Mouse (Mus musculus) heart, embryonic 10.5 days (tissue): Measurements from ENCODE around the gene Sorcs2. TPM values are rescaled to one million over a fixed set of nuclear protein-coding genes. Genes with fewer than 3 reads are reported as not detected.

ENCODE experiments used
- DNase-seq: peaks from one replicate; pipeline ENCODE4 v3.0.0-alpha.2; 2017; ENCODE audit warnings: low spot score
- H3K27ac ChIP-seq: fragments of 300-500 bp; sonication (generic); 2 replicates; pipeline ENCODE4 v1.5.1; 2016; ENCODE audit warnings: mild to moderate bottlenecking
- H3K27me3 ChIP-seq: fragments of 300-500 bp; sonication (generic); 2 replicates; pipeline ENCODE4 v1.6.1; 2016; ENCODE audit warnings: mild to moderate bottlenecking; ENCODE audit not compliant: poor library complexity, insufficient read depth, severe bottlenecking
- H3K36me3 ChIP-seq: fragments of 300-500 bp; sonication (generic); 2 replicates; pipeline ENCODE4 v1.6.1; 2016; ENCODE audit warnings: mild to moderate bottlenecking, moderate library complexity
- H3K4me1 ChIP-seq: fragments of 300-500 bp; sonication (generic); 2 replicates; pipeline ENCODE4 v1.6.1; 2016; ENCODE audit warnings: mild to moderate bottlenecking
- H3K4me3 ChIP-seq: fragments of 300-500 bp; sonication (generic); 2 replicates; pipeline ENCODE4 v1.5.1; 2016; ENCODE audit warnings: mild to moderate bottlenecking, moderate library complexity
- H3K9me3 ChIP-seq: fragments of 300-500 bp; sonication (generic); 2 replicates; pipeline ENCODE4 v1.6.1; 2016; ENCODE audit warnings: mild to moderate bottlenecking, moderate library complexity
- WGBS: fragments of 180-500 bp; shearing (Covaris S2); methylation state at CpG from one replicate; pipeline ENCODE4 v1.1.7; 2016; 5-methylcytosine and 5-hydroxymethylcytosine counted together
- polyA plus RNA-seq: library from polyadenylated mRNA; unstranded; fragments of >200 nt; fragmentation: Nextera tagmentation; extraction: Ambion mirVana; gene quantifications from 2 replicates; pipeline ENCODE4 v1.2.1, GENCODE M21; 2016

Gene Sorcs2
- polyA plus RNA-seq, 1 experiment from 2014 or later, result 6.9 TPM

- no peak for DNase-seq
- Histone ChIP-seq H3K27me3 (peaks cover 9% of the 10 kb centered on the region; the same call in 1 of the 2 replicates), H3K36me3 (no peaks in the 10 kb centered on the region), H3K9me3 (no peaks in the 10 kb centered on the region), H3K27ac (no peak overlapping the region), H3K4me1 (peaks cover 15% of the 10 kb centered on the region), H3K4me3 (no peak overlapping the region)
- WGBS, result 80% methylated on average over 3 of the region's 3 CpGs
Observed at GRCm38 (mm10) chr5:36191876-36192275, 206.1 kb downstream of the Sorcs2 start.

GRCm38 (mm10) chr5:36191285-36191684 lies 206.7 kb downstream of the Sorcs2 start:
- 74% methylated on average over 4 of the region's 4 CpGs for WGBS
- H3K27ac ChIP-seq, result no peak overlapping the region
- peaks cover 9% of the 10 kb centered on the region; the same call in 1 of the 2 replicates for H3K27me3 ChIP-seq
- H3K36me3 ChIP-seq, result no peaks in the 10 kb centered on the region
- no peak for DNase-seq
- no peaks in the 10 kb centered on the region for H3K9me3 ChIP-seq
- no peak overlapping the region for H3K4me3 ChIP-seq
- peaks cover 15% of the 10 kb centered on the region for H3K4me1 ChIP-seq

- 82% methylated on average over 4 of the region's 4 CpGs for WGBS
- H3K9me3 ChIP-seq, result no peaks in the 10 kb centered on the region
Observed at GRCm38 (mm10) chr5:36188310-36188709, 209.6 kb downstream of the Sorcs2 start.

GRCm38 (mm10) chr5:36186294-36187053 lies 211.5 kb downstream of the Sorcs2 start:
- Histone ChIP-seq H3K9me3 (no peaks in the 10 kb centered on the region), H3K4me1 (peaks cover 3% of the 10 kb centered on the region; the same call in 1 of the 2 replicates), H3K36me3 (no peaks in the 10 kb centered on the region), H3K27ac (no peak overlapping the region), H3K27me3 (peaks cover 5% of the 10 kb centered on the region; the same call in 1 of the 2 replicates), H3K4me3 (no peak overlapping the region)
- DNase-seq, result no peak
- 67% methylated on average over 8 of the region's 8 CpGs for WGBS

More at GRCm38 (mm10) chr5:36188310-36188709, 209.6 kb downstream of the Sorcs2 start:
- DNase-seq, result no peak
- Histone ChIP-seq H3K4me1 (peaks cover 3% of the 10 kb centered on the region; the same call in 1 of the 2 replicates), H3K27ac (no peak overlapping the region), H3K27me3 (peaks cover 9% of the 10 kb centered on the region; the same call in 1 of the 2 replicates), H3K36me3 (no peaks in the 10 kb centered on the region), H3K4me3 (no peak overlapping the region)

GRCm38 (mm10) chr5:36182326-36182725 lies 215.6 kb downstream of the Sorcs2 start:
- Histone ChIP-seq H3K4me1 (peaks cover 6% of the 10 kb centered on the region; the same call in 1 of the 2 replicates), H3K4me3 (no peak overlapping the region), H3K27me3 (no peaks in the 10 kb centered on the region), H3K27ac (no peak overlapping the region), H3K9me3 (no peaks in the 10 kb centered on the region), H3K36me3 (no peaks in the 10 kb centered on the region)
- 88% methylated on average over 7 of the region's 7 CpGs for WGBS
- no peak for DNase-seq

GRCm38 (mm10) chr5:36179708-36180107 lies 218.2 kb downstream of the Sorcs2 start:
- Histone ChIP-seq H3K4me1 (peaks cover 9% of the 10 kb centered on the region; the same call in 1 of the 2 replicates), H3K27me3 (no peaks in the 10 kb centered on the region), H3K27ac (no peak overlapping the region), H3K36me3 (no peaks in the 10 kb centered on the region), H3K9me3 (no peaks in the 10 kb centered on the region), H3K4me3 (no peak overlapping the region)
- no peak for DNase-seq
- 84% methylated on average over 5 of the region's 5 CpGs for WGBS

GRCm38 (mm10) chr5:36178785-36179184 lies 219.2 kb downstream of the Sorcs2 start:
- no peaks in the 10 kb centered on the region for H3K36me3 ChIP-seq
- H3K27ac ChIP-seq, result no peak overlapping the region
- no peak overlapping the region for H3K4me3 ChIP-seq
- no peak for DNase-seq
- H3K9me3 ChIP-seq, result no peaks in the 10 kb centered on the region
- 93% methylated on average over 3 of the region's 3 CpGs for WGBS
- peaks cover 9% of the 10 kb centered on the region; the same call in 1 of the 2 replicates for H3K4me1 ChIP-seq
- no peaks in the 10 kb centered on the region for H3K27me3 ChIP-seq

- no peaks in the 10 kb centered on the region for H3K27me3 ChIP-seq
- no peak for DNase-seq
- 55% methylated on average over 7 of the region's 7 CpGs for WGBS
- no peaks in the 10 kb centered on the region for H3K9me3 ChIP-seq
- no peaks in the 10 kb centered on the region for H3K36me3 ChIP-seq
- H3K27ac ChIP-seq, result no peak overlapping the region
- peaks cover 9% of the 10 kb centered on the region; the same call in 1 of the 2 replicates for H3K4me1 ChIP-seq
- no peak overlapping the region for H3K4me3 ChIP-seq
Observed at GRCm38 (mm10) chr5:36178215-36178614, 219.7 kb downstream of the Sorcs2 start.

GRCm38 (mm10) chr5:36176873-36177272 lies 221.1 kb downstream of the Sorcs2 start:
- Histone ChIP-seq H3K9me3 (no peaks in the 10 kb centered on the region), H3K4me3 (no peak overlapping the region), H3K27me3 (peaks cover 6% of the 10 kb centered on the region; the same call in 1 of the 2 replicates), H3K4me1 (peaks cover 9% of the 10 kb centered on the region; the same call in 1 of the 2 replicates), H3K36me3 (no peaks in the 10 kb centered on the region), H3K27ac (no peak overlapping the region)
- DNase-seq, result no peak
- 83% methylated on average over 4 of the region's 4 CpGs for WGBS

- Histone ChIP-seq H3K27me3 (peaks cover 8% of the 10 kb centered on the region; the same call in 1 of the 2 replicates), H3K9me3 (no peaks in the 10 kb centered on the region), H3K27ac (no peak overlapping the region), H3K36me3 (no peaks in the 10 kb centered on the region), H3K4me3 (no peak overlapping the region), H3K4me1 (peaks cover 9% of the 10 kb centered on the region; the same call in 1 of the 2 replicates)
- DNase-seq, result no peak
- WGBS, result 70% methylated on average over 11 of the region's 11 CpGs
Observed at GRCm38 (mm10) chr5:36176409-36176808, 221.5 kb downstream of the Sorcs2 start.

GRCm38 (mm10) chr5:36174569-36175115 lies 223.3 kb downstream of the Sorcs2 start:
- no peak for DNase-seq
- 70% methylated on average over 9 of the region's 9 CpGs for WGBS

GRCm38 (mm10) chr5:36168963-36169650 lies 228.8 kb downstream of the Sorcs2 start:
- H3K36me3 ChIP-seq, result no peaks in the 10 kb centered on the region
- no peaks in the 10 kb centered on the region for H3K4me1 ChIP-seq
- H3K27me3 ChIP-seq, result peaks cover 8% of the 10 kb centered on the region; the same call in 1 of the 2 replicates
- no peak for DNase-seq
- no peaks in the 10 kb centered on the region for H3K9me3 ChIP-seq
- 77% methylated on average over 14 of the region's 14 CpGs for WGBS
- no peak overlapping the region for H3K27ac ChIP-seq
- H3K4me3 ChIP-seq, result no peak overlapping the region

More at GRCm38 (mm10) chr5:36174569-36175115, 223.3 kb downstream of the Sorcs2 start:
- H3K4me1 ChIP-seq, result peaks cover 8% of the 10 kb centered on the region; the same call in 1 of the 2 replicates
- no peak overlapping the region for H3K27ac ChIP-seq
- H3K4me3 ChIP-seq, result no peak overlapping the region
- H3K27me3 ChIP-seq, result peaks cover 8% of the 10 kb centered on the region; the same call in 1 of the 2 replicates
- no peaks in the 10 kb centered on the region for H3K9me3 ChIP-seq
- no peaks in the 10 kb centered on the region for H3K36me3 ChIP-seq
